Mouse (Mus musculus) heart, adult 2 months (tissue): ENCODE results near the gene Unc45b. TPM values are rescaled to one million over a fixed set of nuclear protein-coding genes. Genes with fewer than 3 reads are reported as not detected.
"Not testable (repeated sequence)": the region's sequence is repeated elsewhere in the genome, so short reads cannot be mapped to it uniquely, and the experiment has no call there.

Source experiments
- DNase-seq, 2 experiments: peaks; one replicate each; pipeline ENCODE4 v3.0.0; 2021
- H3K27ac ChIP-seq: fragments of 200-600 bp; 2 replicates; pipeline ENCODE4 v1.8.1; 2022
- H3K27me3 ChIP-seq: fragments of 200-500 bp; 2 replicates; pipeline ENCODE4 v1.6.1; 2012; ENCODE audit warnings: mild to moderate bottlenecking, low read length, inconsistent platforms, mixed read lengths; ENCODE audit not compliant: control insufficient read depth, insufficient read depth
- H3K36me3 ChIP-seq: fragments of 200-500 bp; 2 replicates; pipeline ENCODE4 v1.6.1; 2012; ENCODE audit warnings: low read length, inconsistent platforms; ENCODE audit not compliant: control insufficient read depth, insufficient read depth
- H3K4me1 ChIP-seq: fragments of 200-500 bp; 2 replicates; pipeline ENCODE4 v1.6.1; 2011; ENCODE audit warnings: low read length; ENCODE audit not compliant: control insufficient read depth, insufficient read depth
- H3K4me3 ChIP-seq: fragments of 200-600 bp; 2 replicates; pipeline ENCODE4 v1.8.1; 2022
- H3K79me2 ChIP-seq: fragments of 200-500 bp; replicated peaks from 2 replicates; pipeline ENCODE4 v1.6.1; 2012; ENCODE audit warnings: mild to moderate bottlenecking, inconsistent platforms, low read length, moderate library complexity, mixed read lengths; ENCODE audit not compliant: control insufficient read depth, insufficient read depth
- H3K9ac ChIP-seq: fragments of 200-500 bp; 2 replicates; pipeline ENCODE4 v1.6.1; 2012; ENCODE audit warnings: low read depth, mild to moderate bottlenecking, control low read depth, inconsistent platforms, low read length, mixed read lengths
- CTCF ChIP-seq: fragments of 200-600 bp; IDR thresholded peaks from 2 replicates; pipeline ENCODE4 v1.8.1; 2022; ENCODE audit warnings: antibody characterized with exemption, mild to moderate bottlenecking, moderate library complexity
- EP300 ChIP-seq: fragments of 200-500 bp; IDR thresholded peaks from 2 replicates; pipeline ENCODE4 v1.6.1; 2011; ENCODE audit warnings: low read depth, low read length, control low read depth; ENCODE audit not compliant: insufficient read depth
- POLR2A ChIP-seq: fragments of 200-500 bp; IDR thresholded peaks from 2 replicates; pipeline ENCODE4 v1.6.1; 2011; ENCODE audit warnings: mild to moderate bottlenecking, low read depth, low read length, control low read depth; ENCODE audit not compliant: insufficient read depth
- WGBS: fragments of 180-500 bp; shearing (Covaris S2); methylation state at CpG from one replicate; pipeline ENCODE4 v1.1.7; 2018; 5-methylcytosine and 5-hydroxymethylcytosine counted together
- intact Hi-C: fragments of 180-260 bp; cut with DNase I; formaldehyde crosslinking; loops from one replicate; pipeline ENCODE4 v1.15.1; 2025
- polyA plus RNA-seq: library from polyadenylated mRNA; depleted of rRNA; stranded (reverse); fragments of >200 nt; gene quantifications from 2 replicates; pipeline ENCODE4 v1.2.3, GENCODE M21; 2012
- total RNA-seq, 2 experiments: library from RNA; stranded (reverse); gene quantifications; 2 replicates each; pipeline ENCODE4 v1.2.3; 2021

The Unc45b gene
- total and polyA plus RNA-seq, 3 experiments: 107 to 190 (median 167) TPM

- peak; percentile 71 to 86 for DNase-seq
- Histone ChIP-seq H3K36me3 (no peaks in the 10 kb centered on the region), H3K27ac (peak overlapping the region; percentile 94), H3K4me3 (peak overlapping the region; percentile 50), H3K4me1 (peaks cover 7% of the 10 kb centered on the region), H3K9ac (peak overlapping the region; percentile 78), H3K79me2 (peaks cover 2% of the 10 kb centered on the region; the same call in 1 of the 2 replicates), H3K27me3 (no peaks in the 10 kb centered on the region)
- 34% methylated on average over 11 of the region's 11 CpGs for WGBS
- peak; percentile 57 for TF ChIP-seq EP300
- TF ChIP-seq CTCF: no peak
- TF ChIP-seq POLR2A: peak; percentile 97
- intact Hi-C loops: loop anchor here (5.0 to 10.0 kb wide), 2 partner anchors 131 to 384 kb away; partner anchors contain the start of gene Ap2b1
These were observed 484 bp downstream of the Unc45b start for GRCm38 (mm10) chr11:82910679-82911389.

- Histone ChIP-seq H3K4me1 (peaks cover 3% of the 10 kb centered on the region), H3K9ac (no peak overlapping the region), H3K79me2 (no peaks in the 10 kb centered on the region), H3K27ac (no peak overlapping the region), H3K4me3 (no peak overlapping the region), H3K36me3 (no peaks in the 10 kb centered on the region), H3K27me3 (no peaks in the 10 kb centered on the region)
- DNase-seq: peak; percentile 79 to 86
- intact Hi-C loops: loop anchor here (1.0 to 10.0 kb wide), 5 partner anchors 14 to 380 kb away; partner anchors contain the start of gene Ap2b1
- TF ChIP-seq POLR2A (0 out of 2 replicates have a peak, but pooled peaks have one; percentile 1), CTCF (peak; percentile 97; the same call in 1 of the 2 replicates), EP300 (peak; percentile 89)
- WGBS: 5% methylated on average over 16 of the region's 16 CpGs
These were observed 4.5 kb downstream of the Unc45b start for GRCm38 (mm10) chr11:82914711-82915352.

GRCm38 (mm10) chr11:82920768-82921167 lies 10.4 kb downstream of the Unc45b start:
- H3K4me3 ChIP-seq: no peak overlapping the region
- no peaks in the 10 kb centered on the region for H3K36me3 ChIP-seq
- intact Hi-C loops: no loop called here
- TF ChIP-seq POLR2A: no peak
- TF ChIP-seq EP300: no peak
- TF ChIP-seq CTCF: no peak
- peaks cover 2% of the 10 kb centered on the region; the same call in 1 of the 2 replicates for H3K4me1 ChIP-seq
- no peak overlapping the region for H3K9ac ChIP-seq
- H3K79me2 ChIP-seq: no peaks in the 10 kb centered on the region
- no peak overlapping the region for H3K27ac ChIP-seq
- DNase-seq: no peak
- no peaks in the 10 kb centered on the region for H3K27me3 ChIP-seq
- WGBS: 63% methylated on average over 10 of the region's 10 CpGs

GRCm38 (mm10) chr11:82921691-82922090 lies 11.3 kb downstream of the Unc45b start:
- WGBS: 71% methylated on average over 4 of the region's 4 CpGs
- DNase-seq: no peak
- no peak overlapping the region for H3K4me3 ChIP-seq
- H3K27me3 ChIP-seq: no peaks in the 10 kb centered on the region
- no peak overlapping the region for H3K9ac ChIP-seq
- H3K36me3 ChIP-seq: no peaks in the 10 kb centered on the region
- H3K27ac ChIP-seq: no peak overlapping the region
- TF ChIP-seq POLR2A: no peak
- TF ChIP-seq EP300: no peak
- TF ChIP-seq CTCF: no peak
- intact Hi-C loops: no loop called here
- peaks cover 2% of the 10 kb centered on the region; the same call in 1 of the 2 replicates for H3K4me1 ChIP-seq
- H3K79me2 ChIP-seq: no peaks in the 10 kb centered on the region

- H3K27ac ChIP-seq, H3K4me1 ChIP-seq, H3K79me2 ChIP-seq, H3K27me3 ChIP-seq, intact Hi-C loops, H3K36me3 ChIP-seq, H3K9ac ChIP-seq, H3K4me3 ChIP-seq, DNase-seq: not testable (repeated sequence)
- WGBS: 35% methylated on average over 6 of the region's 6 CpGs
These were observed 13.6 kb downstream of the Unc45b start for GRCm38 (mm10) chr11:82923910-82924309.
